Mouse (Mus musculus): ENCODE data around the gene Cops2.
A peak's percentile ranks its signal among the peaks of the same experiment; 100 is the strongest.

Gene Cops2

GRCm38 (mm10) chr2:125820397-125820796 is 38.5 kb downstream of the Cops2 start:
- DNase-seq = no peak

GRCm38 (mm10) chr2:125813972-125814595 is 44.9 kb downstream of the Cops2 start:
- DNase-seq = no peak

GRCm38 (mm10) chr2:125811332-125811731 is 47.6 kb downstream of the Cops2 start:
- no peak for DNase-seq

GRCm38 (mm10) chr2:125809551-125809950 is 49.4 kb downstream of the Cops2 start:
- peak; percentile 4 for DNase-seq

- no peak for DNase-seq
Observed at GRCm38 (mm10) chr2:125805826-125806225, 53.1 kb downstream of the Cops2 start.

GRCm38 (mm10) chr2:125801947-125802346 is 57.0 kb downstream of the Cops2 start:
- DNase-seq = no peak

- no peak for DNase-seq
Observed at GRCm38 (mm10) chr2:125801038-125801437, 57.9 kb downstream of the Cops2 start.

- no peak for DNase-seq
Observed at GRCm38 (mm10) chr2:125800428-125800827, 58.5 kb downstream of the Cops2 start.

GRCm38 (mm10) chr2:125797872-125798271 is 61.1 kb downstream of the Cops2 start:
- no peak for DNase-seq

GRCm38 (mm10) chr2:125795118-125795517 is 63.8 kb downstream of the Cops2 start:
- no peak for DNase-seq

GRCm38 (mm10) chr2:125794166-125794565 is 64.8 kb downstream of the Cops2 start:
- no peak for DNase-seq

GRCm38 (mm10) chr2:125792879-125793261 is 66.1 kb downstream of the Cops2 start:
- DNase-seq = no peak

- no peak for DNase-seq
Observed at GRCm38 (mm10) chr2:125792144-125792878, 66.6 kb downstream of the Cops2 start.

- DNase-seq = no peak
Observed at GRCm38 (mm10) chr2:125791485-125791885, 67.5 kb downstream of the Cops2 start.

GRCm38 (mm10) chr2:125790242-125790641 is 68.7 kb downstream of the Cops2 start:
- DNase-seq = no peak

GRCm38 (mm10) chr2:125789265-125789664 is 69.7 kb downstream of the Cops2 start:
- no peak for DNase-seq

GRCm38 (mm10) chr2:125788785-125789184 is 70.2 kb downstream of the Cops2 start:
- DNase-seq = no peak

- no peak for DNase-seq
Observed at GRCm38 (mm10) chr2:125788351-125788750, 70.6 kb downstream of the Cops2 start.

- DNase-seq = no peak
Observed at GRCm38 (mm10) chr2:125785021-125785420, 73.9 kb downstream of the Cops2 start.

GRCm38 (mm10) chr2:125784392-125784791 is 74.5 kb downstream of the Cops2 start:
- DNase-seq = no peak

GRCm38 (mm10) chr2:125783868-125784267 is 75.1 kb downstream of the Cops2 start:
- no peak for DNase-seq

GRCm38 (mm10) chr2:125782719-125783109 is 76.2 kb downstream of the Cops2 start, which contains the start of gene Secisbp2l:
Secisbp2l (minus strand) TSS chr2:125782870.
- peak; percentile 97 for DNase-seq

GRCm38 (mm10) chr2:125781978-125782718 is 76.8 kb downstream of the Cops2 start:
- peak; percentile 17 for DNase-seq

GRCm38 (mm10) chr2:125781006-125781405 is 77.9 kb downstream of the Cops2 start:
- no peak for DNase-seq

Data from cerebellum, adult 8-10 months (tissue).